Mouse (Mus musculus) kidney, embryonic 16.5 days (tissue): ENCODE data around the gene M6pr. TPM values are rescaled to one million over a fixed set of nuclear protein-coding genes. Genes with fewer than 3 reads are reported as not detected.

Experiments
- ATAC-seq: fragments of 200-750 bp; cut with Nextera tagmentation; 2 replicates; pipeline ENCODE4 v1.8.0; 2017; ENCODE audit warnings: moderate TSS enrichment; ENCODE audit not compliant: low FRiP score, low TSS enrichment
- H3K27ac ChIP-seq: fragments of 300-500 bp; sonication (generic); 2 replicates; pipeline ENCODE4 v1.5.1; 2014; ENCODE audit warnings: low read length
- H3K27me3 ChIP-seq: fragments of 300-500 bp; sonication (generic); 2 replicates; pipeline ENCODE4 v1.6.1; 2014; ENCODE audit warnings: low read length, control low read depth, mixed read lengths; ENCODE audit not compliant: insufficient read depth
- H3K36me3 ChIP-seq: fragments of 300-500 bp; sonication (generic); 2 replicates; pipeline ENCODE4 v1.6.1; 2014; ENCODE audit warnings: low read length, control low read depth, mixed read lengths; ENCODE audit not compliant: insufficient read depth
- H3K4me1 ChIP-seq: fragments of 300-500 bp; sonication (generic); 2 replicates; pipeline ENCODE4 v1.6.1; 2014; ENCODE audit warnings: low read length, control low read depth, mixed read lengths; ENCODE audit not compliant: insufficient read depth
- H3K4me2 ChIP-seq: fragments of 300-500 bp; sonication (generic); replicated peaks from 2 replicates; pipeline ENCODE4 v1.6.1; 2014; ENCODE audit warnings: low read depth, low read length
- H3K4me3 ChIP-seq: fragments of 300-500 bp; sonication (generic); 2 replicates; pipeline ENCODE4 v1.5.1; 2014; ENCODE audit warnings: mild to moderate bottlenecking, low read length
- H3K9ac ChIP-seq: fragments of 300-500 bp; sonication (generic); replicated peaks from 2 replicates; pipeline ENCODE4 v1.6.1; 2014; ENCODE audit warnings: low read length
- H3K9me3 ChIP-seq: fragments of 300-500 bp; sonication (generic); 2 replicates; pipeline ENCODE4 v1.6.1; 2016; ENCODE audit warnings: low read length, control low read depth
- WGBS: fragments of 180-500 bp; shearing (Covaris S2); extraction: QIAGEN DNeasy Blood & Tissue Kit; methylation state at CpG from one replicate; pipeline ENCODE4 v1.1.7; 2014; 5-methylcytosine and 5-hydroxymethylcytosine counted together
- polyA plus RNA-seq: library from polyadenylated mRNA; unstranded; fragments of >200 nt; fragmentation: Nextera tagmentation; extraction: Ambion mirVana; gene quantifications from 2 replicates; pipeline ENCODE4 v1.2.1, GENCODE M21; 2015

The M6pr gene
- 129 and 138 TPM in 2 replicates for polyA plus RNA-seq

DNA sequence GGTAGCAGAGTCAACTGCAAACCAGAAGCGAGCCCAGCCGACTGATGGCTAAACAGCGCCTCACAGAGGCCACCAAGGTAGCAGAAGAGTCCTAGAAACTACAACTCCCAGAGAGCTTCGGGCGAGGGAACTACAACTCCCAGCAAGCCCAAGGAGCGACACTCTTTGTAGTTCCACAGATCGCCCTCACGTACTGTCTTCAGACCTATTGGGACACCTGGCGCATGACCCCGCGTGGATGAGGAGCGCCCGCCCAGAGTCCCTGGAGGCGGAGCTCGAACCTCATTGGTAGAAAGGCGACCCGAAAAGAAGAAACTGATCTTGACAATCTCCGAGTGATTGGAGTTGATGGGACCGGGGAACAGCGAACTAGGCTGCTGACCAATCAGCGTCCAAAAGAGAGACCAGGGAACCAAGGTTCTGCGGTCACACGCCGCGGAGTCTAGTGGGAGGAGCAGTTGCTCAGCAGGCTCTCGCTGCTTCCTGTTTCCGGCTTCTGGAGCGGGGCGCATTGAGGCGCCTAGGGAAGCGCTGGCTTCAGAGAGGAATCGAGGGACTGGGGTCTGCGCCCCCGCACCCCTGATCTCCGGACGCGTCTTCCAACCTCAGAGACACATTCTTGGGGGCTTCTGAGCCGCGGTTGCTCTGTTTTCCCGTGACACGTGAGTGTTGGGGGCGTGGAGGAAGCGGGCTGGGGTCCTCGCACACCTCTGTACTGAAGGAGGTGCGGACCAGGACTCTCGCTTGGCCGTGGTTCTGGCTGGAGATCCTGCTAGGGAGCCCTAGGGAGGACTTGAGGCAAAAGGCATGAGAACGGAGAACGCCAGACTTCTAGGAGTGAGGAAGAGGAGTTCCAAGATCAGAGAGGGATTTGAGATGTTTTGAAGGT, at the start of gene M6pr:
Gene M6pr, plus strand, starts transcription at position 216 of the 889 bp plus-strand sequence.
- Histone ChIP-seq H3K36me3 (peaks cover 7% of the 10 kb centered on the region; the same call in 1 of the 2 replicates), H3K27me3 (no peaks in the 10 kb centered on the region), H3K9me3 (no peaks in the 10 kb centered on the region), H3K4me2 (peak within 1 kb of the TSS; percentile 92), H3K27ac (peak within 1 kb of the TSS; percentile 84), H3K4me1 (peaks cover 20% of the 10 kb centered on the region), H3K4me3 (peak within 1 kb of the TSS; percentile 89), H3K9ac (peak within 1 kb of the TSS; percentile 85)
- under 1% methylated on average over 49 of the region's 49 CpGs for WGBS
- ATAC-seq: peak; percentile 100

- Histone ChIP-seq H3K4me3 (no peak overlapping the region), H3K4me2 (no peak overlapping the region), H3K27ac (no peak overlapping the region), H3K9ac (no peak overlapping the region), H3K36me3 (no peaks in the 10 kb centered on the region), H3K4me1 (no peaks in the 10 kb centered on the region), H3K9me3 (no peaks in the 10 kb centered on the region), H3K27me3 (peaks cover 5% of the 10 kb centered on the region; the same call in 1 of the 2 replicates)
- no peak for ATAC-seq
- WGBS: 85% methylated on average over 8 of the region's 8 CpGs
These were observed 46.0 kb upstream of the M6pr start for GRCm38 (mm10) chr6:122262543-122262942.

- no peak for ATAC-seq
- 50% methylated on average over 3 of the region's 3 CpGs for WGBS
- Histone ChIP-seq H3K9me3 (no peaks in the 10 kb centered on the region), H3K4me2 (no peak overlapping the region), H3K27ac (no peak overlapping the region), H3K27me3 (no peaks in the 10 kb centered on the region), H3K4me3 (no peak overlapping the region), H3K9ac (no peak overlapping the region), H3K4me1 (no peaks in the 10 kb centered on the region), H3K36me3 (no peaks in the 10 kb centered on the region)
These were observed 40.0 kb upstream of the M6pr start for GRCm38 (mm10) chr6:122268561-122268960.

DNA sequence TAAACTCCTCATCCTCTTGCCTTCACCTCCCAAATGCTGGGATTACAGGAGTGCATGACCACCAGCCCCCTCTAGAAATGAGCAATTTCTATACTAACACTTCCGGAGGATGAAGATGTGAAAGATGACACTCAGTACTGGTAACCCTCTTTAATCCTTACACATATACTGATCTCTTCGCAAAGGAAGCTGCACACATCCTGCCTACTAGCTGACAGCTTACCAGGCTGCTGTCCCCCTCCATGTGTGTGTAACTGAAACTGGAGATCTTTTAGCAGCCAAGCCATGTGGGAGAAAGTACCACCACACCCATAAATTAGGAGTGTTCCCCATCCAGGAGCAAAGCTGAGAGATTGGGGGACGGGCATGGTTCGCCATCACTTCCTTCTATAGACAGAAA, 39.4 kb upstream of the M6pr start:
- 67% methylated on average over 4 of the region's 4 CpGs for WGBS
- H3K9ac ChIP-seq: no peak overlapping the region
- no peaks in the 10 kb centered on the region for H3K4me1 ChIP-seq
- no peaks in the 10 kb centered on the region for H3K9me3 ChIP-seq
- H3K27ac ChIP-seq: no peak overlapping the region
- H3K4me2 ChIP-seq: no peak overlapping the region
- H3K4me3 ChIP-seq: no peak overlapping the region
- H3K36me3 ChIP-seq: no peaks in the 10 kb centered on the region
- no peak for ATAC-seq
- no peaks in the 10 kb centered on the region for H3K27me3 ChIP-seq

DNA sequence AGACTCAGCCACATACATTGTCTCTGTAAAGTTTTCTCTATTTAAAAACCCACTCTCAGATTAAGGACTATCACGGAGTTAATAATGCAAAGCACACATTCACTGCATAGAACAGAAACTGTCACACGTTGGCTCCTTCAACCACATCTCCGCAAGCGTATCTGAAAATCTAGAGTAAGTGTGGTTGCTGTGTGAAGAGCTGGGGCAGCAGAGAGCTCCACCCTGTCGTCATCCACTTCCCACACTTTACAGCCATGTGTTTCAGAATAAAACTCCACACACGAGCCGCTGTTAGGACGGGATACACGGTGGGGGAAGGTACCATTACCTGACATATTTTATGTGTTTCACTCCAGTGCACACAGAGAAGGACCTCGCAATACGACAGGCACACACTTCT, 38.4 kb upstream of the M6pr start:
- Histone ChIP-seq H3K4me1 (no peaks in the 10 kb centered on the region), H3K27ac (no peak overlapping the region), H3K9ac (no peak overlapping the region), H3K27me3 (no peaks in the 10 kb centered on the region), H3K36me3 (no peaks in the 10 kb centered on the region), H3K4me3 (no peak overlapping the region), H3K9me3 (no peaks in the 10 kb centered on the region), H3K4me2 (no peak overlapping the region)
- 55% methylated on average over 11 of the region's 11 CpGs for WGBS
- no peak for ATAC-seq

DNA sequence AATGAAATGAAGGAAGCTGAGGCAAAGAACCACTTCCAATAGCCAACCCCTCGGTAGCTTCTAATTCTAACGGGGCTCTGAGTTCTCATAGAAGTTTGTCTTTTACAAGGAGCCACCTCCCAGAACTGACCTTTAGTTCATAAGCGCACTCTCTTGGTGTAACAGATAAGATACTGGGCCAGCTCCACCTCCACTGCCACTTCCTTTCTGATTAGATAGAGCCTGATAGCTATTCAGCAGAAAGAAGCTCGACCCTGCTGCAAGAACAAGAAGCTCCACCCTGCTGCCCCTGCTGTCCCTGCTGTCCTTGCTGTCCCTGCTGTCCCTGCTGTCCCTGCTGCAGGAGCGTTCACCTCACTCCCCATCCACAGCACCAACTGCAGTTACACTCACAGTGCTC, 34.0 kb upstream of the M6pr start:
- Histone ChIP-seq H3K4me3 (no peak overlapping the region), H3K9ac (no peak overlapping the region), H3K9me3 (no peaks in the 10 kb centered on the region), H3K4me1 (no peaks in the 10 kb centered on the region), H3K27me3 (no peaks in the 10 kb centered on the region), H3K27ac (no peak overlapping the region), H3K4me2 (no peak overlapping the region), H3K36me3 (no peaks in the 10 kb centered on the region)
- 61% methylated on average over 5 of the region's 5 CpGs for WGBS
- no peak for ATAC-seq

DNA sequence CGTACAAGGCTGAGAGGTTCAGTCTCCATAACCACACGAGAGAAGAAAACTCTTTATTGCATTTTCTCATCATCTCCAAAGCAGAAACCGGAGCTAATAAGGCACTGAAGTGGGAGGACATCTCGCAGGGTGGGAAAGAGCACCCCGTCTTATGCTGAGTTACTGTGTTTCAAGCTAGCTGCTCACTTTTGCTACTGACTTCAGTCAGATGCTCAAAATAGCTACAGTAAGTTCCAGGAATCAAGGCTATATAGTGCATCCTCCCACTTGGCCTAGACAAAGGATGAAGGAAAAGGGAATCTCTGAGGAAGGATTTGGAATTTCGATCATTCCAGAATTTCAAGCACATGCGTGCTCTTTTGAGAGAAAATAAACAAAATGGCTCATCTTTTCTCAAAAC, 32.0 kb upstream of the M6pr start:
- Histone ChIP-seq H3K4me3 (no peak overlapping the region), H3K4me2 (no peak overlapping the region), H3K27me3 (no peaks in the 10 kb centered on the region), H3K9ac (no peak overlapping the region), H3K36me3 (no peaks in the 10 kb centered on the region), H3K27ac (no peak overlapping the region), H3K9me3 (no peaks in the 10 kb centered on the region), H3K4me1 (no peaks in the 10 kb centered on the region)
- no peak for ATAC-seq
- WGBS: 83% methylated on average over 7 of the region's 7 CpGs

DNA sequence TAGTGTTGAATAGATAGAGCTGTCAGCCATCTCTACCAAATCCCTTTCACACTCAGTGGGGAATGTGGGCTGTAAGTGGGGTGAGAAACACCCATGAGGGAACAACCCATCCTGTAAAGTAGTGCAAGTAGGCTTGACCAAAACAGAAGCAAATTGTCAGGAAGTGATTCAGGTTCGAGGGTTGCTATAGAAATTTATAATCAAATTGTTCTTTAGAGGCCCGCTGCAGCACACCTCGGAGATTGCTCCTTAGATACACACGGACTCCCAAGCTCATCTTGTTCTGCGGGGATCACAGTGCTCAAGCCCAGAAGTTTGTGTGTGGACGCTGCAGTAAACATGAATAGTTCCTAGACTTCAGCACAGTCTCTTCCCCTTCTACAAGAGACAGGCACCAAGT, 25.7 kb upstream of the M6pr start, which contains the start of gene Klrg1:
Gene Klrg1, minus strand, starts transcription at position 101 of the 400 bp plus-strand sequence.
- H3K4me2 ChIP-seq: no peak within 1 kb of the TSS
- no peaks in the 10 kb centered on the region for H3K4me1 ChIP-seq
- H3K27ac ChIP-seq: no peak within 1 kb of the TSS
- no peaks in the 10 kb centered on the region for H3K27me3 ChIP-seq
- no peak within 1 kb of the TSS for H3K4me3 ChIP-seq
- ATAC-seq: no peak
- H3K36me3 ChIP-seq: no peaks in the 10 kb centered on the region
- H3K9ac ChIP-seq: no peak within 1 kb of the TSS
- H3K9me3 ChIP-seq: no peaks in the 10 kb centered on the region
- 81% methylated on average over 6 of the region's 6 CpGs for WGBS

- Histone ChIP-seq H3K9me3 (no peaks in the 10 kb centered on the region), H3K4me2 (no peak overlapping the region)
These were observed 25.1 kb upstream of the M6pr start for GRCm38 (mm10) chr6:122283429-122283828.

GRCm38 (mm10) chr6:122284304-122284703, 24.2 kb upstream of the M6pr start:
- no peak overlapping the region for H3K4me3 ChIP-seq
- no peak overlapping the region for H3K9ac ChIP-seq
- no peak for ATAC-seq
- H3K9me3 ChIP-seq: no peaks in the 10 kb centered on the region
- H3K27me3 ChIP-seq: no peaks in the 10 kb centered on the region
- 80% methylated on average over 4 of the region's 4 CpGs for WGBS
- no peaks in the 10 kb centered on the region for H3K4me1 ChIP-seq
- H3K36me3 ChIP-seq: no peaks in the 10 kb centered on the region
- no peak overlapping the region for H3K4me2 ChIP-seq
- no peak overlapping the region for H3K27ac ChIP-seq

More at GRCm38 (mm10) chr6:122283429-122283828, 25.1 kb upstream of the M6pr start:
- H3K4me1 ChIP-seq: no peaks in the 10 kb centered on the region
- 78% methylated on average over 2 of the region's 2 CpGs for WGBS
- H3K27me3 ChIP-seq: no peaks in the 10 kb centered on the region
- no peak for ATAC-seq
- H3K27ac ChIP-seq: no peak overlapping the region
- no peaks in the 10 kb centered on the region for H3K36me3 ChIP-seq
- H3K4me3 ChIP-seq: no peak overlapping the region
- no peak overlapping the region for H3K9ac ChIP-seq
